Mouse (Mus musculus): ENCODE data around the gene 1700025C18Rik.

1700025C18Rik gene

DNA sequence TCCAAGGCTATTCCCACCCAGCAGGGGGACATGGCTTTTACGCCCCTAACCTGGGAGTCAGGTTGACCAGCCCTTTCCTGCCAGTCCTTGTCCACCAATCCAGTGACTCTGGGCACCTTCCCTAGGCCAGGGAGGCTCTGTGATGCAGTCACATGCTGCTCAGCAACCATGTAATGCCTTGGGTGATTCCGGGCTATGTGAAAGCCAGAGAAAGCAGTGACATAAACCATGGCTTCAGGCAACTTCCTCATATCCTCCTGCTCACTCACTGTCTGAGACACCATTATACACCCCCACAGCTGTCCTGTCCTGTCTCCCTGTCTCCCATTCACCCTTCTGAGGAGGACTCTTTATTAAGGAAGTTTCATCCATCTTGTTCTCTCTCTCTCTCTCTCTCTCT, at the start of gene 1700025C18Rik:
Gene 1700025C18Rik, minus strand, starts transcription at position 101 of the 400 bp plus-strand sequence.
- no peak for DNase-seq (ENCODE audit: low read depth, low spot score)

DNA sequence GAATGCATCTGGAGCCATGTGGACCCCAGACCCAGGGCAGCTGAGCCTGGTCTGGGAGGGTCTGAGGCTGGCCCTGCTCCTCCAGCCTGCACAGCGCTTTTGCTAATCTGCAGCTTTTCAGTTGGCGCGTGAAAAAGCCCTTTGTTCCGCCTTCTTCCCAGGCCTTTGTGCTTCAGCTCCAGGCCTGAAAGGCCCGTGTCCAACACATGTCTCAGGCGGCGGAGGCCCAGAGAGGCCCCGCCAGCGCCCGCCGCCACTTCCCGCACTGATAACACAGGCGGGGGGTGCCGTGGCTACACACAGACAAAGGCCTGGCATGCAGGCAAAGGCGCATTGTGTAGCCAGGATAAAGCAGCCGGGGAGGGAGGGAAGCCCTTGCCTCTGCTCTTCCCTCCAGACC, 45.5 kb upstream of the 1700025C18Rik start:
- no peak for DNase-seq (ENCODE audit: low read depth, low spot score)

DNA sequence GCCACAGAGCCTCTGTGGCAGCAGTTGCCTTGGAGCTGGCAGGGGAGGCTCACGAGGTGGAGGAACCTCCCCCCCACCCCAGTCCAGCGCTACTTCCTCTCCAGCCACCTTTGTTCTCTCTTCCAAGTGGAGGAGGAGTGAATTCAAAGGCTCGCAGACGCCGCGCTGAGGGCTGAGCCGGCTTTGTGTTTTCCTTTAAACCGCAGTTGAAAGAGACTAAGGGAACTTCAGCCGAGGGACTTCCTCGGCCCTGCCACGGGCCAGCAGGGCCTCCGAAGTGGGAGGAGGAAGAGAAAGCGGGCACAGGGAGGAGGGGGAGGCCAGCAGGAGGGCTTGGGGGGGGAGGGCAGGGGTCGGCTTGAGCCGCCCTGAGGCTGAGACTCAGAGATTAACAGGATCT, 43.0 kb upstream of the 1700025C18Rik start:
- DNase-seq (ENCODE audit: low read depth, low spot score), result no peak

DNA sequence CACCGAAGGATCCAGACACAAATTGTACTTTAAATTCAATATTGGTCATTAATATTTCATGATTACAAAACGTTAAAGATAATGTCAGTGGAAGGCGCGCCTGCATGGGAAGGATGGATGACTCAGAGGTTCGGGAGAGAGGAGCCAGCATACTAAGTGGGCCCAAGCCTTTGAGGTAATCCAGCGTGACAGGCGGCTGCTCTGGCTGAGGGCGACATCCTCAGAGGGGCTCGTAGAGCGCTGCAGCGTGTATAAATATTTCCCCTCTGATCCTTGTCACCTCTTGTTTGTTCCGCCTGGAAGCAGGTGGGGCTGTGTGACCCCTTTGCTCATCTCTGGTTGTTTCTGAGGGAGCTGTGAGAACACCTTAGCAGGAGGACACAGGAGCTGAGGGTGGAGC, 40.9 kb upstream of the 1700025C18Rik start:
- DNase-seq (ENCODE audit: low read depth, low spot score), result no peak

DNA sequence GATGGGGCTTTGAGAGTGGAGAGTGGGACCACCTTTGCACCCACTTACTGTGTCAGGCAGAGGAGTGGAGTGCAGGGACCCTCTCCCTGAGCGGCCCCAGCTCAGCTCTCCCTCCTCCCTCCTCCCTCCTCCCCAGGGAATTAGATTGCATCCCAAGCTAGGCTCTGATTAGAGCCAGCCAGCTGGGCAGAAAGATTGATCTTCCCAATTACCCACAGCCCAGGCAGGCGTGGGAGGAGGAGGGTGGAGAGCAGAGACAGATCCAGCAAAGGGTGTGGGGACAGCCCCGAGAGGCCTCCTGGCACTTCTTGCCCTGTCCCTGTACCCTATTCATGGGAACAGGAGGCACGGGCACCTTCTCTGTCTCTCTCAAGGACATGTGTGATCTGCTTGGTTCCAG, 38.6 kb upstream of the 1700025C18Rik start:
- DNase-seq (ENCODE audit: low read depth, low spot score), result no peak

DNA sequence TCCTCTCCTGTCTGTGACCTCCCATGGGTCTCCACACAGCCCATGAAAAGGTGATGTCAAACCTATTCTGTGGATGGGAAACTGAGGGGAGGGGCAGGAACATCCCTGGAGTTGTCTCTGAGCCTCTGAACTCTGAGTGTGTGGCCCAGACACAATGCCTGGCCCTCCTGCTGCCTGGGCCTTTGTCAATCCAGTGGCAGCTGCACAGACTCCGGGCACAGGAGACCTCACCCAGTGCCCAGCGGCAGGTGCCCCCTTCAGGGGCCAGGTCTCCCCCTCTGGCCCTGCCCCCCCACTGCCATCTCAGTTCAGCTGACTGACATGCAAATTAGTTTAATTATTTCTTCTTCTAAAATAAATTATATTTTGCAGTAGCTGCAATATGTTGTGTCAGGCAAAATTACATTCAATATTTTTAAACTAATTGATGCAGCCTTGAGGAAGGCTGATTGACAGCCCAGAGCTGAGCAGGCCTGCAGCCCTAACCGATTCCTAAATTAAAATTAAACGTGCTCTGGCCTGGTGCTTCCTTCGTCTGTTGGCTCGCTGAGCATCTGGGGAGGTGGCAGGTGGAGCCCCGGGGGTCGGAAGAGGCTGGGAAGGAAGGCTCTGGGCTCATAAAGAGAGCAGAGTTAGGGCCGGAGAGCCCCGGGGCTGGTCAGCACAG, 36.5 kb upstream of the 1700025C18Rik start:
- no peak for DNase-seq (ENCODE audit: low read depth, low spot score)

DNA sequence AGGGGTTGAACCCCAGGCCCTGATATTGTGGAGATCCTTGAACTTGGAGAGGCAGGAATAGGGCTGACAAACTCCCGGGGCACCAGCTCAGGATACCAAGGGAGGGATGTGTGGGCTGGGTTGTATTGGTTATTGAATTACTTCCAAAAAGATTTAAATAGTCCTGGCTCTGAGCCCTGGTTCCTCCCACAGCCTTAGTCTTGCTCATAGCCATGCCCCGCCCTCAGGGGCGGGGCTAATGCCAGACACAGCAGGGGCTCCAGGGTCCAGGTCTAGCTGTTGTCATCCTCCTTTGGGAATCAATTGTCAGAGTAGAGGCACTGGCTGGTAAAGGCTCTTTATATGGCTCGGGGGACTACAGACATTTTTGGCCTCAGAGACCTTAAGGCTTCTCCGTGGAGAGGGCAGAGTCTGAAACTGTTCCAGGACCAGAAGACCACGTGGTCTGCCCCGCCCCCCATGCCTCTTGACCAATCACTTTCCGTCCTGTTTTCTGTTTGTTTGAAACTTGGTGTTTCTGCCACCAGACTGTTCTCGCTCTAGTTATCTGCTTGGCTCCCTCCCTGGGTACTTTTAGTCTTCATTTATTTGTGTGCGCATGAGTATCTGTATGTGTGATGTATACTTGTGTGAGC, 30.8 kb upstream of the 1700025C18Rik start:
- DNase-seq (ENCODE audit: low read depth, low spot score), result peak; percentile 42

DNA sequence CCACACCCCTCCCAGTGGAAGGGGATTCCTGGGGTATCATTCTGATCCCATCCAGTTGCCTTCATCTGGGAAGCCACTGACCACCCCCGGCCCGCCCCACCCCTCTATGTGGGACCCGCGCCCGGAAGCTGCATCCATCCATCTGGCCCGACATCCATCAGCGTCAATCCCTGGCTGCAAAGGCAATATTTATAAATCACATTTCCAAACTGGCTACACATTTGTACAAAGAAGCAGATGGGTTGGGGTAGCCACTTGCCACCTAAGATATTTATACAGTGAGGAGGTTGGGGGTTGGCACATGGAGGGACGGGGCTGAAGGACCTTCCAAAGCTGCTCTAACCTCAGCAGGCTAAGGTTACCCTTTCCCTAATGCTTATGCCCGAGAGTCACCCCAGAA, 30.2 kb upstream of the 1700025C18Rik start:
- no peak for DNase-seq (ENCODE audit: low read depth, low spot score)

DNA sequence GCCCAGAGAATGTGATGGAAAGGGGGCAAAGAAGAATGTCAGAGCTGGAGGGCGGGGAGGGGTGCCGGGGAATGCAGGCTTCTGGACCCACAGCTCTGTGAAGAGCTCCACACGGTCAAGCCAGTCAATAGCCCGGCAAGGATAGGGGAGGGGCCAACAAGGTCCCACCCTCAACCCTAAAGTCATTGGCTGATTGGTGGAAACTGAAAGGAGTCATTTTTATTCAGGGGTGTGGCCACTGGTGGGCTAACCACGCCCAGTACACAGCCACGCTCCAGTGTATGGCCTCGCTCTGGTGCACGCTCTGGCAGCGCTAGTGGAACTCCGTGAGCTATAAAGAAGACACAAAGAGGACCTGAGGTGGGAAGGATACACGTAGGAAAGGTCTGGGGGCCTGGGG, 23.2 kb upstream of the 1700025C18Rik start:
- DNase-seq (ENCODE audit: low read depth, low spot score), result no peak

DNA sequence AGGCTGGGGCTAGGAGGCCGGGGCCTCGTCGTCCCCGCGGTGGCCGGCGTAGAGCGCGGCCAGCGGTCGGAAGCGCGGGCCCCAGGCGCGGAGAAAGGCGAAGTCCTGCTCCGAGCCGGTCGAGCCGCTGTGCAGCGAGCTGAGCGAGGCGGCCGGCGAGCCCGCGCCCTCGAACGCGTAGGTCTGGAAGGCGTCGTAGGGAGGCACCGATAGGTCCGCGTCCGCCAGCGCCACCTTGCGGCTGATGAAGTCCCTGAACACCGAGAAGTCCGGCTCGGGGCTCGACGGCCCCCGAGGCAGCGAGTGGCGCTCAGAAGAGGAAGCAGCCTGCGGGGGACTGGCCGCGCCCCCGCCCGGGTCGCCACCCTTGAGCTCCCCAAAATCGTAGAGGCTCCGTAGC, 21.6 kb upstream of the 1700025C18Rik start:
- no peak for DNase-seq (ENCODE audit: low read depth, low spot score)

DNA sequence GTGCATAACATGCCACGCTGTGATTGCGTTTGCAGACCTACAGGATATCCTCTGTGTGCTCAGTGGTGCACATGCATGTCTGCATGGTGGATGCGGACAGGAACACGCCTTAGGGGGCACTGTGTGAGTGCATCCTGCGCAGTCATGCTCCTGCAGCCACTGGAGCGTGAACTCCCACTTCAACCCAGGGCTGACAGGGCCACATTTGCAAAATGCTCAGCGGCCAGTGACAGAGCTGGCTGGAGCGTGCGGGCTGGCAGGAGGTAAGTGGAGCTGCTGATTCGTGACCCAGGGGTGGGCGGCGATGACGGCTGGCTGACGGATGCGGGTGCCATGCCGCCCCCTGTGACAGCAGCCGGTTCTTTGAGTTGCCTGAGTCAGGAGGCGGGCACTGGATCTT, 16.0 kb upstream of the 1700025C18Rik start:
- DNase-seq (ENCODE audit: low read depth, low spot score), result no peak

DNA sequence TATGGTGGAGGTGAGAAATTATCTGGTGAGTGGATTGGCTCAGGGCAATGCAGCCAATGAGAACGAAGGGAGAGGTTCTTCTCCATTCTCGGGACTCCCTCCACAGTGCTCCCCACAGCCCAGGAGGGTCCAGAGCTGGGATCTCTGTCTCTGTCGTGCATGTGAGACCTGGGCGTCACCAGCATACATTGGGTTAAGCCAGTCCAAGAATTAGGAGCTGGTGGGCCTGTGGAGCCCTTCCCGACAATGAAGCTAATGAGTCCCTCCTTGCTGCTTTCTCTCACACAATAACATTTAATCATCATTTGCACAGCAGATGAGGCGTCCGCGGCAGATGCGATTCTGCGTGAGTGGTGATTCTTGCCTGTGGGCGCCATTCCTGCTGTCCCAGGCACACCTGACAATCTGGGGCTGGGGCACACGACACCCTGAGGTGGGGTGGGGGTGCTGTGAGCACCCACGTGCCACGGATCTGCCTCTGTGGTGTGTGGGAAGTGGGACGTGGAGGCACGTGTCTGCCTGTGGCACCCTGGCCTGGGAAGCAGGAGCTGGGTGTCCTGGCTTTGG, 15.0 kb upstream of the 1700025C18Rik start:
- no peak for DNase-seq (ENCODE audit: low read depth, low spot score)

DNA sequence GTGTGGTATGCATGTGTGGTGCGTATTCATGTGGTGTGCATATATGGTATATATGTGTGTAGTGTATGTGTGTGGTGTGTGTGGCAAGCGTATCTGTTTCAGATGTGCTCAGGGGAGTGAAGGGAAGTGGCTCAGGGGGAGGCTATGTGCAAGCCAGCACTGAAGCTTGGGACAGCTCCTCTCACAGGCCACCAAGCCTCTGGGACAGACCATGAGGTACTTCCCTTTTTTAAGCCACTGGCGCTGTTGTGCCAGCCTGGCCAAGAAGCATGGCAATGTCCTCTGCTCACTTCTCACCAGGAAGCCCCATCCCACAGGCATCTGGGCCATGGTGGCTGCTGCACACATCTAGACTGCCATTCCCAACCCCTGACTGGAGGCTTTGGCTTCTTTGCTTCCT, 12.4 kb upstream of the 1700025C18Rik start:
- DNase-seq (ENCODE audit: low read depth, low spot score), result no peak

DNA sequence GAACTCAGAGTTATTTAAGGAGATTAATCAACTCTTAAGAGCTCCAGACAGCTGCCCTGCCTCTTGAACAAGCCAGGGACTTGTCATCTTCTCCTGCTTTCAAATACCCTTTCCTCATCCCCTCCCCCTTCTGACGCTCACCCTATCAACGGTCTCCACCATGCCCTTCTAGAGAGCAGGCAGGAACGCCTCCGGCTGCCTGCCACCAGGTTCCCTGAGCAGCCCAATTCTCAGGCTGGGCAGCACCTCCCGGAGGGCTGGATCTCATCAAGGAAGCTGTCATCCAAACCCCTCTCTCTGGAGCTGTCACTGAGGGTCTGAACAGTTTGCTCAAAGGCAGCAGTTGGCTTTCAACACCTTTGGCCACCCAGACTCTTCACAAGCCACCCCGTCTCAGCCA, 10.2 kb upstream of the 1700025C18Rik start:
- DNase-seq (ENCODE audit: low read depth, low spot score), result no peak

DNA sequence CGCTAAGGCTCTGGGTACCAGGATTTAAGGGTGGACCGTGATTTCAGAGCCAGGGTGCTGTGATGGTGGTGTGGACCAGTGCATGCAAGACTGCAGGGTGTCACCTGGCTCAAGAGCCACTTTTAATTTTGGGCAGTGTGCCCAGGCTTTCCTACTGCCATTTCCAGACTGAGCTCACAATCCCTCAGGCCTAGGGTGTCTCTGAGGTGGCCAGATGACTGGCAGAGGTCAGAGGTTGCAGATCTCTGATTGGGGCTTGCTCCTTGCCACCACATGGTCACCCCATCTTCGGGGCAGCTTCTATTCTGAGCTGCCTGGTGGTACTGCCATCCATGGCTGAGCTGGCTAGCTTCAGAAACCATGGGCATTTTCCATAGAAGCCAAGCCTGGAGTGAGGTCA, 8.3 kb upstream of the 1700025C18Rik start:
- DNase-seq (ENCODE audit: low read depth, low spot score), result no peak

DNA sequence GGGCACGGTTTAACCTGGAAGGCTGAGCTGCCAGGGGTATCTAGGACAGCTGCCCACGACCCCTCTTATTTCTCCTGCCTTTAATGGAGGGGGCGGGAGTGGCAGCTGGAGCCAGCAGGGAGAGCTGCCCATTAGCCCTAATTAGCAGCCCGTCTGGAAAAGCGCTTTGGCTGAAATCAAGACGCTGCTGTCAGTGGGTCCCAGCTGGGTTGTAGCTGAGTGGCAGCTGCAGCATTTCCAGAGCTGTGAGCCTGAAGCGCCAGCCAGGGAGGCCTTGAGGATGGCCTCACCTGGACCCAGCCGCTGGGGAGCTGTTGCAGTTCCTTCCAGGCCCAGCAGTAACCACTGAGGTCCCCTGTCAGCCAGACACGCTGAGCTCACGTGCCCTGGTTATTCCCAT, 5.8 kb upstream of the 1700025C18Rik start:
- DNase-seq (ENCODE audit: low read depth, low spot score), result no peak

DNA sequence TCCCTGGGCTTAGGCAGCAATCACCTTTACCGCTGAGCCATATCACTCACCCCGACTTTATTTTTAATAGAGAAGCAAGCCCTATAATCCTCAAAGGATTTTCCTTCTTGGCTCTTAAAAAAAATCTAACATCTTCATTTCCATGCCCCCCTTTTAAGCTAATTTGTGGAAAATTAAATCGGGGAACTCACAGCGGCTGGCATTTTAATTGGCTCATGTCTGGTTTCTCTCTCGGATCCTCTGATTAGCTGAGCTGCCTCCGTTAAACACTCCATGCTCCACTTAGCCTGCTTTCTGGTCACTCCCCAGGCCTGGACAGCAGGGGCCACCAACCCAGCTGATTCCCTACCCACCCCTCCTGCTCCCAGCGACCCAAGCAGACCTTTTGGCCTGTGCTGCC, 1.8 kb upstream of the 1700025C18Rik start:
- no peak for DNase-seq (ENCODE audit: low read depth, low spot score)

DNA sequence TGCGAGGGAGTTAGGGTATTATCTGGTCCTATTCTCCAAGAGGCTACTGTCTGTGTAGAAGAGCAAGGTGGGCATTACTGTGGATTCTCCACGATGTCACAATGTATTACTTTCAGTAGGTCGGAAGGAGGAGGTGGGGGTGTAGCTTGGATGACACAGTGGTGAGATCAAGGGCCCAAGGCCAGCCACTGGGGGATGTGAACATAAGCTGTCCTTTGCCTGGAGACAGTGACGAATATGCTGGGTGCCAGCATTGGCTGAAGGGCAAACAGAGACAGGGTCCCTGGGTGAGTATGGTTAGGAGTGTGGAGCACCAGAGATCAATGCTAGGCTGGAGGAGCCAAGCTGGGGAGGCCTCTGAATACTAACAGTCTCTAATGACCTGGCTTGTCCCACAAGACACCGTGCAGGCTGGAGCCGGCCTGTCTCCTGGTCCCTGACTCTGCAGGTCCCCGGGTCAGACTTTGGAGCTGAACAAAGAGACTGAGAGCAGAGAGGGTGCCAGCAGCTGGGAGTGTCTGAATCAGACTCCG, 949 bp upstream of the 1700025C18Rik start:
- DNase-seq (ENCODE audit: low read depth, low spot score), result no peak

DNA sequence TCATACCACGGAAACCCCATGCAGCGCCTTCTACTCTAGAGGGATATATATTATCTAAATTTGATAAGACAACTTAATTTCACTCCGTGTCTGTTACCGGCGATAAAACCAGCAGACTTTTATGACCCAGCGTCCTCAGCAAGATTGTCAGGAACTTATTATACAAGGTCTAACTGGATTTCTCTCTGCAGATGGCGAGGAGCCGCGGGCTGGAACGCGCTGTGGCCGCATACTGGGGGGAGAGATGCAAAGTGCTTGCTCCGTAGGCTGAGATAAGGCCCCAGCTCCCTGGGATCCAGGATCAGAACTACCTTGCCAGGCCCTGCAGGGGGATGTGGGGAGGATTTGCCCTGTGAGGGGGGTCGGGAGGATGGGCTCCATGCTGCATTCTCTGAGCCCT, 1.1 kb downstream of the 1700025C18Rik start:
- DNase-seq (ENCODE audit: low read depth, low spot score), result no peak

DNA sequence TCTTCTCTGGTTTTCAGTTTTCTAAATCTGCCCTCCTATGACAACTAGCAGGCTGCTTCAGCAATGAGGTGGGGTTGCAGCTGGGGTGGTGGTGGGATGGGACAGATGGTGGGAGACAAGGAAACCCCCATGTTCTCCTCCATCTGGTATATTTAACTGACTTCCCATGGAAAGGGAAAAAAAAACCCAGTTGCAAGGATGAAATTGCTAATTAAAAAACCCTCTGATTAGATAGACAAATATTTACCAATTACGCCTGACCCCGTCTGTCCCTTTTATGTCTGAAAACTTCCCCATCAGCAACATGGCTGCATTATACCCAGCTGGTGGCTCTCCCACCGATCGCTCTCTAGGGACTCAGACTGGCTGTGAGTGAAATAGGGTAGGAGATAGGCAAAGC, 3.9 kb downstream of the 1700025C18Rik start:
- DNase-seq (ENCODE audit: low read depth, low spot score), result no peak

DNA sequence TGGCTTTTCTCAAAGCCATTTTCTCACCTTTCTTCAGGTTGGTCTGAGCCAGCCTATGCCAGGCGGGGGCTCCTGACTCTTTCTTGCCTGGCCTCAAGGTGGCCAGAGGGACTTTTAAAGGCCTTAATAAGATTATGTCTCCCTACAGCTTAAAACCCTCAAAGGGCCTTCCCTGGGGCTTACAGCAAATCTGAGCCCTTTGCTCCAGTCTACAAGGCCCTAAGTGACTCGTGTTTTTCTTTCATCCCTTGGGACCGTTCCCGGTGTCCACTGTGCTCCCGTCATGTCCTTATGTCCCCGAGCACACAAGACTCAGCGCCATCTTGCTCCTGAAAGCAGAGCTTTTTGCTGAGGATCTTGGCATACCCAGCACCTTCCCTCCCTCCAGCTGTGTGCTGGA, 9.3 kb downstream of the 1700025C18Rik start:
- DNase-seq (ENCODE audit: low read depth, low spot score), result no peak

DNA sequence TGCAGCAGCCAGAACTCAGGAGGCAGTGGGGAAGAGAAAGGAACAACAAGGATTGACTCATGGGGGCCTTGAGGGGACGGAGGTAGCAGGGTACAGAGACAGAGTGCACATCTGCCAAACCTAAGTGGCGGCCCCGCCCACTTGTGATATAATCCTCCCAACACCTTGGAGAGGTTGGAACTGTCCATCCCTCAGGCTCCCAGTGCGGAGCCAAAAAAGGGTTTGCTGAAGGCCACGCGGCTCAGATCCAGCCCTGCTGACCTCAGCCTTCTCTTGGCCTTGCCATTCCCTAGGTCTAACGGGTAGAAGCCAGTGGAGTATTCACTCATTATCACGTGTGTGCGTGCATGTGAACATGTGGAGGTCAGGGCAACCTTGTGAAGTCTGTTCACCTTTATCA, 9.9 kb downstream of the 1700025C18Rik start:
- DNase-seq (ENCODE audit: low read depth, low spot score), result no peak

DNA sequence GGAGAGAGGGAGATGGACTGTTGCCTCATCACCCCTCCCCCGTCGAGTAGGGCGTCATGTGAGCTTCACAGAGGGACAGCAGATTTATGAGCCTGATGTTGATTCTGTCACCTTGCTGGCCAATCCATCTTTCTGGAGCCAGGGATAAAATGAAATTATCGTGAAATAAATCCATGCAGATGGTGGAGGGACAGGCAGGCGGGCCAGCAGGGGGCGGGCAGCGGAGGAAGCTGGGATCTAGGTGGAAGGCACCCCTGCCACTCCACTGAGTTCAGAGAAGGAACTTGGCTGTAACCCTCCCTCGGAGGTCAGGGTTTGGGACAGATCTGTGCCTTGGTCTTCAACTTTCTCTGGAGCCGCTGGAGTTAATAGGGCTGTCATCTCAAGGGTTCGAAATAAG, 11.9 kb downstream of the 1700025C18Rik start:
- DNase-seq (ENCODE audit: low read depth, low spot score), result no peak
